Mouse (Mus musculus) embryo, embryonic 11 days (tissue): ENCODE measurements around the gene Josd2.

Source experiments
- DNase-seq: peaks from one replicate; pipeline ENCODE4 v3.0.0-alpha.2; 2015

The Josd2 gene

GRCm38 (mm10) chr7:44501563-44502115, 33.9 kb downstream of the Josd2 start:
- peak; percentile 64 for DNase-seq

DNA sequence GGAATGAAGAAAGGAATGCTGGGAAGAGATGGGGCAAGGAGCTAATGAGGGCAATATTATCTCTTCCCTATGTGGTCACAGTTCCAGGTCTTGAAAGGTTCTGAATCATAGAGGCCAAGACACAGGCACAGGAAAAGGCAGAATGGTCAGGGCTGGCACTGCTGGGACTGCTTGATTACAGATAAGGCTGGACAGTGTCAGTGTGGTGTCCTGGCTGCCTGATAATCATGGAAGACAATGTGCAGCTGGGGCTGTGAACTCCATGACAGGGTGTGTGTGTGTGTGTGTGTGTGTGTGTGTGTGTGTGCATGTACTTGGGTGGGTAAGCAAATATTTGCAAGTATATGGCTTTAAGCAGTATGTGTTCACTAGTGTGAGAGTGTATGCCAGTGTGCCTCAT, 39.7 kb downstream of the Josd2 start:
- no peak for DNase-seq

DNA sequence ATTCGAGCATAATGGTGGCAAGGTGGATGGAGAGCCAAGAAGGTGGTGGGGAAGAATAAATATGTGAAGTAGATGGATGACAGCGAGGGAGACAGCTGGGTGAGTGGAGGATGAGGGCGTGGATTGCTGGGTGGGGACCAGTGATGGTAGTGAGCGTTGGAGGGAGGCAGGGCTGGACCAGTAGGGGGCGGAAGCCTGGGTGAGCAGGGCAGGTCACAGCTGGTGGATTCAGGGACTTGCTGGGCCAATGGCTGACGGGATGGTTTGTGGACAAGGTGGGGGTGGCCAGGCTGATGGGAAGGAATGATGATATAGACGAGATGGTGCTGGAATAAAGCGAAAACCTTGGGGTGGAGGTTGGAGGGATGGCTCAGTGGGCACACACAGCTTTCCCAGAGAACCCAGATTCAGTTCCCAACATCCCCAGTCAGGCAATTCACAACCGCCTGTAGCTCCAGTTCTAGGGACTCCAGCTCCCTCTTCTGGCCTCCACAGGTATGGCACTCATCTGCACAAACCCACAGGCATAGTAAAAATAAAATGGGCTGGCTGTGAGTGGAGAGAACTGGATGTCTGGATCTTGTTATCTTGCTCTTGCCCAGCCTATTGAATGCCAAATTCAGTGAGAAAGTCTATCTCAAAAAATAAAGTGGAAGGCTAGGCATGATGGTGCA, 51.6 kb downstream of the Josd2 start:
- no peak for DNase-seq

DNA sequence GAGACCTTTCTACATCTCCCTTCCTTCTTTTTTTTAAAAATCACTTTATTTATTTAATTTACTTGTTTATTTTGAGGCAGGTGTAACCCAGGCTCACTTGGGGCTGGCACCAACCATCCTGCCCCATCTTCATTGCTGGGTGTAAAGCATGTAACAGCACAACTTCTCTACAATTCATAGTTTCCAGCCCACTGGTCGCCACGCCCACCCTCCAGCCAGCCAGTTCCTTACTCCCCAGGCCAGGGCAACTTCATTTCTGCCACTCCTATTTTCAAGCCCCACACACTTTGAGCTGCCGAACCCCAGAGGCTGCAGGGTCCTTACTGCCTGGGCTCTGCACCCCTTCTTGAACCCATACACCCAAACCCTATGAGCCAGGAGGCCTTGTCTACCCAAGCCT, 53.2 kb downstream of the Josd2 start:
- DNase-seq = no peak
